11 mouse cellular contexts compared by ENCODE assay signal in genomic region chr16:8008966-8009365, GRCm38 (mm10).
A peak's percentile ranks its signal among the peaks of the same experiment; 100 is the strongest.
DNase-seq lines count a peak whose midpoint lies in the region.
"Had no signal": no experiment of that assay in that cellular context is flagged by ENCODE, and none has a peak within 500 bp of the region (broad histone marks: within the 10 kb centered on the region; RNA-seq: fewer than 3 reads in every experiment).

No protein-coding gene starts in this region.

- DNase-seq in heart, adult 18-20 months: peak; percentile 49 to 57
- DNase-seq in heart, postnatal 14 days: no peak
- peak; percentile 88 for DNase-seq in right cerebral cortex, adult 18-20 months
- DNase-seq in right cerebral cortex, postnatal 14 days: no peak
- DNase-seq in layer of hippocampus, adult 9-11 months: peak; percentile 66
- DNase-seq in lung, postnatal 36 days: peak; percentile 73
- DNase-seq in spleen, postnatal 14 days (ENCODE audit: low spot score in 2 of 2): no peak
- no peak for DNase-seq in cerebellum, postnatal 36 days
- DNase-seq: cerebellum, postnatal 14 days; gastrocnemius, postnatal 14 days; kidney, postnatal 4 days had no signal

- intact Hi-C loops in heart, postnatal 14 days (cut with DNase I): no loop called here

Comparison
In these comparisons a context has a peak if more than half of its experiments do, and no peak if none do; other contexts are left out.
1. DNase-seq: peak in heart, adult 18-20 months (2 of 2), right cerebral cortex, adult 18-20 months (single experiment), layer of hippocampus, adult 9-11 months (single experiment) and lung, postnatal 36 days (single experiment); none in heart, postnatal 14 days (0 of 2), right cerebral cortex, postnatal 14 days (single experiment), spleen, postnatal 14 days (0 of 2) and cerebellum, postnatal 36 days (0 of 2).